Mouse (Mus musculus) heart, postnatal 0 days (tissue): Measurements from ENCODE around the gene Jph3. TPM values are rescaled to one million over a fixed set of nuclear protein-coding genes. Genes with fewer than 3 reads are reported as not detected.

Experiments used
- ATAC-seq: fragments of 200-750 bp; cut with Nextera tagmentation; 2 replicates; pipeline ENCODE4 v1.8.0; 2017; ENCODE audit warnings: low read depth, moderate number of reproducible peaks, moderate library complexity; ENCODE audit not compliant: insufficient read depth
- DNase-seq: peaks from one replicate; pipeline ENCODE4 v3.0.0-alpha.2; 2016; ENCODE audit warnings: low spot score
- H3K27ac ChIP-seq: fragments of 300-500 bp; sonication (generic); 2 replicates; pipeline ENCODE4 v1.5.1; 2014; ENCODE audit warnings: low read depth, mild to moderate bottlenecking
- H3K27me3 ChIP-seq: fragments of 300-500 bp; sonication (generic); 2 replicates; pipeline ENCODE4 v1.6.1; 2014; ENCODE audit warnings: low read length, mixed read lengths; ENCODE audit not compliant: control insufficient read depth, insufficient read depth
- H3K36me3 ChIP-seq: fragments of 300-500 bp; sonication (generic); replicated peaks from 2 replicates; pipeline ENCODE4 v1.6.1; 2014; ENCODE audit warnings: low read length, mixed read lengths; ENCODE audit not compliant: control insufficient read depth, insufficient read depth
- H3K4me1 ChIP-seq: fragments of 300-500 bp; sonication (generic); 2 replicates; pipeline ENCODE4 v1.6.1; 2014; ENCODE audit warnings: antibody characterized with exemption; ENCODE audit not compliant: control insufficient read depth, insufficient read depth
- H3K4me2 ChIP-seq: fragments of 300-500 bp; sonication (generic); 2 replicates; pipeline ENCODE4 v1.6.1; 2014; ENCODE audit warnings: low read depth, mild to moderate bottlenecking, low read length, moderate library complexity
- H3K4me3 ChIP-seq: fragments of 300-500 bp; sonication (generic); 2 replicates; pipeline ENCODE4 v1.5.1; 2014; ENCODE audit warnings: low read depth, low read length
- H3K9ac ChIP-seq: fragments of 300-500 bp; sonication (generic); replicated peaks from 2 replicates; pipeline ENCODE4 v1.6.1; 2014; ENCODE audit warnings: low read depth, low read length, mixed read lengths
- H3K9me3 ChIP-seq: fragments of 300-500 bp; sonication (generic); replicated peaks from 2 replicates; pipeline ENCODE4 v1.6.1; 2016; ENCODE audit warnings: low read length; ENCODE audit not compliant: control insufficient read depth
- CTCF ChIP-seq: IDR thresholded peaks from 2 replicates; pipeline ENCODE4 v1.5.1; 2016; ENCODE audit warnings: antibody characterized with exemption, control low read depth, low read depth
- EP300 ChIP-seq: IDR thresholded peaks from 2 replicates; pipeline ENCODE4 v1.6.1; 2016; ENCODE audit warnings: antibody characterized with exemption, low read depth
- WGBS: fragments of 180-500 bp; shearing (Covaris S2); extraction: QIAGEN DNeasy Blood & Tissue Kit; methylation state at CpG from one replicate; pipeline ENCODE4 v1.1.7; 2014; 5-methylcytosine and 5-hydroxymethylcytosine counted together
- polyA plus RNA-seq: library from polyadenylated mRNA; unstranded; fragments of >200 nt; fragmentation: Nextera tagmentation; extraction: Ambion mirVana; gene quantifications from 2 replicates; pipeline ENCODE4 v1.2.1, GENCODE M21; 2015
- total RNA-seq: library from RNA; depleted of rRNA; stranded (reverse); fragments of >200 nt; gene quantifications from 2 replicates; pipeline ENCODE4 v1.2.3, GENCODE M21; 2014; ENCODE audit warnings: low replicate concordance

Jph3 gene
- total and polyA plus RNA-seq, 2 experiments from 2014 or later = 0.03 TPM; not detected in 1

DNA sequence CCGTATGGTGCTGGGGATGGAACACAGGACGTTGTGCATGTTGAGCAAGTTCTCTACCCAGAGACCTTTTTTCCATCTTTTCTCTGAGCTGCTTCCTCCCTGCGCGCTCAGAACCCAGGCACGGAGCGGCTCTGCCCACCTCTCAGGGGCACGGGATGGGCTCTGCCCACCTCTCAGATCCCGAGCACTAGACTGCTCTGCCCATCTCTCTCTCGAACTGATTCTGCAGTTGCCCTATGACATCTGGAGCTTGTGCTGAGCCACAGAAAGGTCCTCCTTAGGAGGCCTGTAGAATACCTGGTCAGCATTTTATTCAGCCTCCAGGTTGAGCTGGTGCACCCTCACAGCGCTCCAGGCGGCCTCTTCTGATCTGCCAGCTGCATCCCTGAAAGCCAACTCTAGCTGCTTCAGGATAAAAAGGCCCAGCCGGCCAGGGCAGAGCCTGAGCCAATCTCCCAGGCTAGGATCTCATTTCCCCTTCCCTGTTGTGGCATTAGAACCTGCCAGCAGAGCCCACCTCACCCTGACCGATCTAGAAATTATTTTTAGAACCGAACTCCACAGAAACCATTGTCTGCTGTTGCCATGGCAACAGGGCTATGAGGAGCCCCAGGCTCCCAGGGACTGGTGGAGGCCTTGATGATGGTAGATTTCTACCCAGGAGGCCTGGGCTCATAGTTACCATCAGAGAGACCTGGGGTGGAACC, 41.8 kb upstream of the Jph3 start:
- Histone ChIP-seq H3K9me3 (no peaks in the 10 kb centered on the region), H3K4me3 (no peak overlapping the region), H3K27ac (no peak overlapping the region), H3K4me2 (no peak overlapping the region), H3K9ac (no peak overlapping the region), H3K4me1 (no peaks in the 10 kb centered on the region), H3K36me3 (no peaks in the 10 kb centered on the region), H3K27me3 (0 out of 2 replicates have a peak, but pooled peaks cover 6% of the 10 kb centered on the region)
- no peak for DNase-seq
- no peak for ATAC-seq
- TF ChIP-seq CTCF (no peak), EP300 (no peak)
- 62% methylated on average over 14 of the region's 14 CpGs for WGBS

DNA sequence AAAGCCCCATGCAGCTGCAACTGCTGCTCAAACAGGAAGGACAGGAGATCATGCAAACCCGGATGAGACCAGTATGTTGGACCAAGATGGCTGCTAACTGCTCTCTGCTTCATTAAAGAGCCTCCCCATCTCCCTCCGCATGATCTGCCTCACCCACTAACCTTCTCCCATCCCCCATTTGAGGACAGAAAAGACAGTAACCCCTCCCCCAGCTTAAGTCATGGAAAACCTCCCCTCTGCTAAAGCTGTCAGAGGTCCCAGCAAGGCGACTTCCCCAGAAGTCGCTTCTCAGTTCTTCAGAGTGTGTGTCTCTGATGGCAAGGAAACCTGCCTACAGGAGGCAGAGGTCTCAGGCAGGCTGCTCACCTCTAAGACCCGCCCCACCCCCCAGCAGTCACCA, 40.9 kb upstream of the Jph3 start:
- 49% methylated on average over 5 of the region's 5 CpGs for WGBS
- TF ChIP-seq EP300 (no peak), CTCF (no peak)
- Histone ChIP-seq H3K4me3 (no peak overlapping the region), H3K27ac (no peak overlapping the region), H3K4me2 (no peak overlapping the region), H3K4me1 (no peaks in the 10 kb centered on the region), H3K9me3 (no peaks in the 10 kb centered on the region), H3K27me3 (0 out of 2 replicates have a peak, but pooled peaks cover 3% of the 10 kb centered on the region), H3K9ac (no peak overlapping the region), H3K36me3 (no peaks in the 10 kb centered on the region)
- no peak for ATAC-seq
- no peak for DNase-seq

DNA sequence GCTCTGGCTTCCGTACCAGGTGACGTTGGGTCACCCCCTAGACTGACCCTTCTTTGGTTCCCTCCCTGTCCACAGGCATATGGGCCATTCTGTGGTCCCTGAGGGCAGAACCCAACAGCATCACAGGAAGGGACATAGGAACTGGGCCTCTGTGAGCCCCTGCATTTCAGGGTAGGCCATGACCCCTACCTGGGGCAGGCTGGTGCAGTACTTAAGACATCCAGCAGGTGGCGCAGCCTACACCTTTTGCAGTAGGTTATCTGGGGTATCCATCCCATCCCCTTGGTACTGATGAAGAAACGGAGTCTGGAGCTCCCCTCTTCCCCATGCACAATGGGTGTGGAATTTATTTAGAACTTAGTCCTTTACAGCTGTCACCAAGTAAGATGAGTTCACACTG, 35.0 kb upstream of the Jph3 start:
- Histone ChIP-seq H3K36me3 (no peaks in the 10 kb centered on the region), H3K27me3 (no peaks in the 10 kb centered on the region), H3K9ac (no peak overlapping the region), H3K4me3 (no peak overlapping the region), H3K4me1 (peaks cover 5% of the 10 kb centered on the region; the same call in 1 of the 2 replicates), H3K27ac (no peak overlapping the region), H3K9me3 (no peaks in the 10 kb centered on the region), H3K4me2 (no peak overlapping the region)
- TF ChIP-seq EP300 (no peak), CTCF (peak; percentile 64)
- ATAC-seq (no peak), DNase-seq (no peak)
- 49% methylated on average over 4 of the region's 4 CpGs for WGBS

DNA sequence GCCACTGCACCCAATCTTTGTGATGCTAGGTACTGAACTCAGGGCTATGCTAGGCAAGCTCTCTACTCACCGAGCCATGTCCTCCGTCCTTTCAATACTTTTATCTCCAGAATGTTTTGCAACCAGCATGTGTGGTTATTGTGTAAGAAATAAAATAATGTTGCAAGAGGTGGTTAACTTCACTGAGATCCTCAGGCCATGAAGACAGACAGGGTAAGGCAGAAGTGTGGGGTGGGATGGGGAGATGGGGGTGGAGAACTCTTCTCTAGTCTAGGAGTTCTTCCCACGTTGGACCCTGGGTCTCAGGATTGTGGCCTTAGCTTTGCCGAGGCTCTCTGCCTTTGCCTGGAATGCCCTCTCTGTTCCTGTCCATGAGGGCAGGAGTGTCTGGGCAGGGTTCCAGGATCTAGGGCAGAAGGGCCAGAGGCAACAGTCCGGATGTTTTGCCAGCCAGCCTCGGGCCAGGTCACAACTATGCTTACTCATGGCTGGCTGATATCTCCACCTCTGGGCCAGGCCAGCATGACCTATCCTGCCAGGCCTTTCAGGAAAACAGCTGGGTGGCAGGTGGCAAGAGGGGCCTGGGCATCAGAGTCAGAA, 33.7 kb upstream of the Jph3 start:
- Histone ChIP-seq H3K27me3 (no peaks in the 10 kb centered on the region), H3K36me3 (no peaks in the 10 kb centered on the region), H3K27ac (no peak overlapping the region), H3K4me1 (peaks cover 5% of the 10 kb centered on the region; the same call in 1 of the 2 replicates), H3K4me2 (no peak overlapping the region), H3K4me3 (no peak overlapping the region), H3K9ac (no peak overlapping the region), H3K9me3 (no peaks in the 10 kb centered on the region)
- 45% methylated on average over 6 of the region's 6 CpGs for WGBS
- DNase-seq = no peak
- TF ChIP-seq CTCF = no peak
- TF ChIP-seq EP300 = no peak
- no peak for ATAC-seq

DNA sequence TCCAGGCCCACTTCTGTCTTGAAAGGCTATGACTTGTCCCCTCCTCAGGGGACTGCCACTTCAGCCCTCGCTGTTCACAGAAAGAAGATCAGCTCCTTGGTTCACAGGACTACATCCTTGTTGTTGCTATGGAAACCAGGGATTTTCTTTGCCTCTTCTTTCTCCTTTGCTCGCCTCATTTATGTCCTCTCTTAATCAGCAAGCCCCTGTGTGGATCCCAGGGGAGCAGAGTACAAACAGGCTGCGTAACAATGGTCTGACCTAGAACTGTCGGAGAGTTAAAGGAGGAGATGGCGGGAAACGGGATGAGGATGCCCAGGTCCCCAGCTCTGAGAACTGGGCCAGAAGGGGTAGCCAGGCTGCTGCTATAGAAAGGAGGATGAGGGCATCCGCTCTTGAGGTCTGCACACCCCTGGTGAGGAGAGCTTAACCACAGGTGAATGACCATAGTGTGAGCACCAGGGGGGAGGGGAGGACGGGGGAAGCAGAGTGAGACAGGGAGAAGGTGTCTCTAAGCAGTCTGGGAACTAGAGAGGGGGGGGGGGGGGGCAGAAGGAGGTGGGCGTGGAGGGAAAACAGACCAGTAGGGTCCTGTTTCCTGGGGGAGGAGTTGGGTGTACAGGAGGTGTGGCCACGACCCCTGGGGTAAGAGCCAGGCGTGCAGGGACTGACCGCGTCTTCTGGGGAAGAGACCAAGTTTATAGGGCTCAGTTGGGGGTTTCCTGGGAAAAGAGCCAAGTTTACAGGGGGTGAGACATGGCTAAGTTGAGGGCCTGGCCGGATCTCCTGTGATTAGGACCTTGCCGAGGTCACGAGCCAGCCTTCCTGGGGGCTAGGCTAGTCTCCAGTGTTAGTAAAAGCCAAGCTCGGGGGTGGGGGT, 31.4 kb upstream of the Jph3 start:
- no peaks in the 10 kb centered on the region for H3K36me3 ChIP-seq
- H3K4me3 ChIP-seq = no peak overlapping the region
- DNase-seq (no peak), ATAC-seq (no peak)
- no peak overlapping the region; the same call in 1 of the 2 replicates for H3K4me2 ChIP-seq
- WGBS = 3% methylated on average over 16 of the region's 17 CpGs
- H3K9me3 ChIP-seq = no peaks in the 10 kb centered on the region
- peaks cover 5% of the 10 kb centered on the region; the same call in 1 of the 2 replicates for H3K4me1 ChIP-seq
- H3K9ac ChIP-seq = no peak overlapping the region
- TF ChIP-seq EP300 = no peak
- TF ChIP-seq CTCF = no peak
- H3K27me3 ChIP-seq = no peaks in the 10 kb centered on the region
- H3K27ac ChIP-seq = no peak overlapping the region
